Mouse (Mus musculus): ENCODE data around the gene Klhl12. TPM values are rescaled to one million over a fixed set of nuclear protein-coding genes. Genes with fewer than 3 reads are reported as not detected.
"Not testable (repeated sequence)": the region's sequence is repeated elsewhere in the genome, so short reads cannot be mapped to it uniquely, and the experiment has no call there.

The Klhl12 gene
- polyA plus RNA-seq, 1 experiment from 2014 or later = 26.4 TPM

DNA sequence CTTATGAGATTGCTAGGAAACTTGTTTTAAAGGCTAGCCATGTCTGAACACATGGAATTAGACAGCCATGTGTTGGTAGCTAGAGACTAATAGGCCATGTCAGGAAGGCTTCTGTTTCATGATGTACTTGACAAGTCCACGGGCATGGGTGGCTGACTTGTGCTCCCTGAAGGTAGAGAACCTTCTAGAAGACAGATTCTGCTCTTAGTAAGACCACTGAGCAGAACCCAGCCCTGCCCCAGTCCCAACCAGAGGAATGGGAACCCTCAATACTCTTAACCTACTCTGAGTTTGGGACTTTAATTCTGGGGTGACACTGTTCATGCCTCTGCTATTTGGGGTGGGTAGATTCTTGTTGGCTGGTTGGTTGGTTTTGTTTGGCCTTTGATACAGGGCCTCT, 69.7 kb downstream of the Klhl12 start:
- DNase-seq (ENCODE audit: low spot score) (no peak), ATAC-seq (ENCODE audit: low FRiP score) (no peak)
- Histone ChIP-seq H3K27me3 (ENCODE audit: control insufficient read depth, insufficient read depth, low read length) (no peaks in the 10 kb centered on the region), H3K9ac (ENCODE audit: low read depth, low read length) (no peak overlapping the region), H3K4me2 (replicated peaks; ENCODE audit: low read depth, low read length) (no peak overlapping the region), H3K9me3 (ENCODE audit: control insufficient read depth, low read length) (no peaks in the 10 kb centered on the region), H3K27ac (ENCODE audit: low read depth, low read length) (no peak overlapping the region), H3K36me3 (ENCODE audit: control insufficient read depth, insufficient read depth, low read length) (no peaks in the 10 kb centered on the region), H3K4me3 (ENCODE audit: low read depth, low read length) (no peak overlapping the region), H3K4me1 (replicated peaks; ENCODE audit: control insufficient read depth, insufficient read depth, low read length) (no peaks in the 10 kb centered on the region)
- 90% methylated on average over 1 of the region's 1 CpGs for WGBS

DNA sequence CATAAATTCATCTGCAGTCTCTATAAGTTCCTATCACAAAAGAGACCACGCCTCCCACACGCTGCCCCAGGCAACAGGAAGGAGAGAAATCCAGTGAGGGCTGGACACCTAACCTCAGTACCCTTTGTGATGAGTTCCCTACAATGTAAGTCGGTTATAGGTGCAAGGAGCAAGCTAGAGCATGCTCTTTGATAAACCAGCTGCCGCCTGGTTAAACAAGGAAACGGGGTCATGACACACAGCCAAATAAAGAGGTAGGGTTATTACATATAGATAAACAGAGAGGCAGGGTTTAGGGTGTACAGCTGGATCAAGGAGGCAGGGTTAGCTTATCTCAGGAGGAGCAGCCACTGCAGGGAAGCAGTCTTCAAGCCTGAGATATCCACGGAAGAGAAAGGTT, 71.4 kb downstream of the Klhl12 start:
- Histone ChIP-seq H3K27ac (ENCODE audit: low read depth, low read length) (no peak overlapping the region), H3K4me3 (ENCODE audit: low read depth, low read length) (no peak overlapping the region), H3K4me2 (replicated peaks; ENCODE audit: low read depth, low read length) (no peak overlapping the region), H3K9ac (ENCODE audit: low read depth, low read length) (no peak overlapping the region), H3K4me1 (replicated peaks; ENCODE audit: control insufficient read depth, insufficient read depth, low read length) (no peaks in the 10 kb centered on the region), H3K27me3 (ENCODE audit: control insufficient read depth, insufficient read depth, low read length) (no peaks in the 10 kb centered on the region), H3K36me3 (ENCODE audit: control insufficient read depth, insufficient read depth, low read length) (no peaks in the 10 kb centered on the region), H3K9me3 (ENCODE audit: control insufficient read depth, low read length) (no peaks in the 10 kb centered on the region)
- DNase-seq (ENCODE audit: low spot score) = no peak
- WGBS = 82% methylated on average over 6 of the region's 6 CpGs
- ATAC-seq (ENCODE audit: low FRiP score) = no peak

DNA sequence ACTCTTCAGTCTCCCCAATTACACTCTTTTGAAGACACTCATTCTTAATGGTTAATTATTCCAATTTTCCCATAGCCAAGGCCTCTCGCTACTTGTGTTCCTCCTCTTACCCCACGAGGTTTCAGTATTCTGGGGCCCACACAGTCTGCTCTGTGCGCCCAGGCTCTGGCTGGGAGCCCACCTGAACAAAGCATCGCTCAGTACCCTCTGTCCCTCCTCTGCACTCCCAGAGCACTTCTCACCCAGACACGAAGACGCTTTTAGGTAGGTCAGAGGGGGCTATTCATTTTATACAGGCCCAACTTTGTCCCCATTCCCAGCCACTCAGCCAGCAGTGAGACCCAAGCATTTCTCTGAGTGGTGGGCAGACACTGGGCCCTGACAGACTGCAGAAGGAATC, 75.3 kb downstream of the Klhl12 start:
- Histone ChIP-seq H3K27ac (ENCODE audit: low read depth, low read length) (no peak overlapping the region), H3K4me3 (ENCODE audit: low read depth, low read length) (no peak overlapping the region), H3K4me2 (replicated peaks; ENCODE audit: low read depth, low read length) (no peak overlapping the region), H3K9me3 (ENCODE audit: control insufficient read depth, low read length) (no peaks in the 10 kb centered on the region), H3K4me1 (replicated peaks; ENCODE audit: control insufficient read depth, insufficient read depth, low read length) (no peaks in the 10 kb centered on the region), H3K27me3 (ENCODE audit: control insufficient read depth, insufficient read depth, low read length) (no peaks in the 10 kb centered on the region), H3K9ac (ENCODE audit: low read depth, low read length) (no peak overlapping the region), H3K36me3 (ENCODE audit: control insufficient read depth, insufficient read depth, low read length) (no peaks in the 10 kb centered on the region)
- DNase-seq (ENCODE audit: low spot score) = no peak
- no peak for ATAC-seq (ENCODE audit: low FRiP score)
- 88% methylated on average over 6 of the region's 6 CpGs for WGBS

DNA sequence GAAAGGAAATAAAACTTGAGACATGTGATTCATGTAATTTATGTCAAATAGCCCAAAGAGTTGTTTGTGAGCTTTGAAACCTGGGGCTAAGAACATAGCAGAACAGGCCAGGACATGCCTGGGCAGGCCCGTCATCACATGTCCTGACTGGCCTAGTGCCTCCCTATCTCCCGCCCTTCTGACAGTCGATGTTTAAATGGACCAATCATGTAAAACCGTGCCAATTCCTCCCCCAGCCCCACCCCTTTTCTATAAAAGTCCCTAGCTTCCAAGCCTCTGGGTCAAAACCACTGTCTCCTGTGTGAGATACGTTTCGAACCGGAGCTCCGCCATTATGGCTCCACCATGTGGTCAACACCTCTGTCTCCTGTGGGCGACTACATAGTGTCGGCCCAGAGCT, 78.4 kb downstream of the Klhl12 start:
- H3K27me3 ChIP-seq (ENCODE audit: control insufficient read depth, insufficient read depth, low read length); DNase-seq (ENCODE audit: low spot score); H3K36me3 ChIP-seq (ENCODE audit: control insufficient read depth, insufficient read depth, low read length); H3K4me1 ChIP-seq (replicated peaks; ENCODE audit: control insufficient read depth, insufficient read depth, low read length); H3K4me3 ChIP-seq (ENCODE audit: low read depth, low read length); H3K9ac ChIP-seq (ENCODE audit: low read depth, low read length); ATAC-seq (ENCODE audit: low FRiP score); H3K4me2 ChIP-seq (replicated peaks; ENCODE audit: low read depth, low read length); H3K9me3 ChIP-seq (ENCODE audit: control insufficient read depth, low read length); H3K27ac ChIP-seq (ENCODE audit: low read depth, low read length): not testable (repeated sequence)
- WGBS = 89% methylated on average over 10 of the region's 10 CpGs

GRCm38 (mm10) chr1:134535054-134535453, 79.7 kb downstream of the Klhl12 start:
- ATAC-seq (ENCODE audit: low FRiP score) (no peak), DNase-seq (ENCODE audit: low spot score) (no peak)
- no peak overlapping the region for H3K27ac ChIP-seq (ENCODE audit: low read depth, low read length)
- no peaks in the 10 kb centered on the region for H3K27me3 ChIP-seq (ENCODE audit: control insufficient read depth, insufficient read depth, low read length)
- no peaks in the 10 kb centered on the region for H3K4me1 ChIP-seq (replicated peaks; ENCODE audit: control insufficient read depth, insufficient read depth, low read length)
- no peak overlapping the region for H3K4me2 ChIP-seq (replicated peaks; ENCODE audit: low read depth, low read length)
- H3K9ac ChIP-seq (ENCODE audit: low read depth, low read length) = no peak overlapping the region
- WGBS = 100% methylated on average over 1 of the region's 1 CpGs
- H3K4me3 ChIP-seq (ENCODE audit: low read depth, low read length) = no peak overlapping the region
- H3K9me3 ChIP-seq (ENCODE audit: control insufficient read depth, low read length) = no peaks in the 10 kb centered on the region
- H3K36me3 ChIP-seq (ENCODE audit: control insufficient read depth, insufficient read depth, low read length) = no peaks in the 10 kb centered on the region

DNA sequence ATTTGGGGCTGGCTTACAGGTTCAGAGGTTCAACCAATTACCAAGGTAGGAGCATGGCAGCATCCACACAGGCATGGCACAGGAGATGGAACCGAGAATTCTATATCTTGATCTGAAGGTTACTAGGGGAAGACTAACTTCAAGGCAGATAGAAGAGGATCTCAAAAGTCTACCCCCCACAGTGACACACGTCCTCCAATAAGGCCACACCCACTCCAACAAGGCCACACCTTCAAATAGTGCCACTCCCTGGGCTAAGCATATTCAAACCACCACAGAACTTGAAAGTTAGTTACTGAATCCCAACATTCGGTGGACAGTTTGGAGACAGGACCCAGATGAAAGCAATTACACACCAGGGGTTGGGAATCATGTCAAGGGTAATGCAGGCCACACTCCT, 80.2 kb downstream of the Klhl12 start:
- Histone ChIP-seq H3K9ac (ENCODE audit: low read depth, low read length) (no peak overlapping the region), H3K27me3 (ENCODE audit: control insufficient read depth, insufficient read depth, low read length) (no peaks in the 10 kb centered on the region), H3K9me3 (ENCODE audit: control insufficient read depth, low read length) (no peaks in the 10 kb centered on the region), H3K4me2 (replicated peaks; ENCODE audit: low read depth, low read length) (no peak overlapping the region), H3K36me3 (ENCODE audit: control insufficient read depth, insufficient read depth, low read length) (no peaks in the 10 kb centered on the region), H3K4me1 (replicated peaks; ENCODE audit: control insufficient read depth, insufficient read depth, low read length) (no peaks in the 10 kb centered on the region), H3K4me3 (ENCODE audit: low read depth, low read length) (no peak overlapping the region), H3K27ac (ENCODE audit: low read depth, low read length) (no peak overlapping the region)
- DNase-seq (ENCODE audit: low spot score) (no peak), ATAC-seq (ENCODE audit: low FRiP score) (no peak)
- WGBS = 59% methylated on average over 3 of the region's 3 CpGs

DNA sequence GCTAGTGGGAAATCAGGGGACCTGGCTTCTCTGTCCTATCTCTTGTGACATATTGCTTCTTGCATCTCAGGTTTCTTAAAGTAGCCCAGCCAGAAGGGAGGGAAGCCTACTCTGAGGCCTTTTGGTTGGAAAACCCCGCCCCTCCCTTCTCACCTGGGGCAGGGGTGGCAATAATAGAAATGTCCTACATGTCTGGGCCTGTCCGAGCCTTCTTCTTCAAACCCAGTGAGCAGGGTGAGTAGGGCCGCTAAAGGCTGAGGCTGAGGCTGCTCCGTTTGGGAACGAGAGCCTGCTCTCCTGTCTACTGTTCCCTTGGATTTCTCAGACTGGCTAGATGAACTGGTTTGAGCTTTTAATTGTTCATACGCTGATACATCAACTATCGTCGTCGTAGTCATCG, 85.3 kb downstream of the Klhl12 start:
- no peak overlapping the region for H3K4me2 ChIP-seq (replicated peaks; ENCODE audit: low read depth, low read length)
- H3K36me3 ChIP-seq (ENCODE audit: control insufficient read depth, insufficient read depth, low read length) = no peaks in the 10 kb centered on the region
- H3K27me3 ChIP-seq (ENCODE audit: control insufficient read depth, insufficient read depth, low read length) = no peaks in the 10 kb centered on the region
- no peaks in the 10 kb centered on the region for H3K9me3 ChIP-seq (ENCODE audit: control insufficient read depth, low read length)
- H3K4me1 ChIP-seq (replicated peaks; ENCODE audit: control insufficient read depth, insufficient read depth, low read length) = no peaks in the 10 kb centered on the region
- no peak for ATAC-seq (ENCODE audit: low FRiP score)
- H3K4me3 ChIP-seq (ENCODE audit: low read depth, low read length) = no peak overlapping the region
- no peak overlapping the region for H3K9ac ChIP-seq (ENCODE audit: low read depth, low read length)
- no peak for DNase-seq (ENCODE audit: low spot score)
- WGBS = 92% methylated on average over 10 of the region's 10 CpGs
- H3K27ac ChIP-seq (ENCODE audit: low read depth, low read length) = no peak overlapping the region

Other genes with a start within 250 kb of the Klhl12 start
- 0.24 and 0.25 TPM in 2 replicates for gene Adora1, start 220.1 kb upstream of the Klhl12 start, polyA plus RNA-seq (2014; fragmentation: Nextera tagmentation; extraction: Ambion mirVana)
- gene Myog, start 165.5 kb upstream of the Klhl12 start, polyA plus RNA-seq (2014; fragmentation: Nextera tagmentation; extraction: Ambion mirVana) = 5.5 and 12.2 TPM in 2 replicates
- 1.9 and 2.1 TPM in 2 replicates for gene Ppfia4, start 122.6 kb upstream of the Klhl12 start, polyA plus RNA-seq (2014; fragmentation: Nextera tagmentation; extraction: Ambion mirVana)
- 126 and 128 TPM in 2 replicates for gene Tmem183a, start 93.6 kb upstream of the Klhl12 start, polyA plus RNA-seq (2014; fragmentation: Nextera tagmentation; extraction: Ambion mirVana)
- not detected in 2 replicates for gene 4933406M09Rik, start 69.6 kb upstream of the Klhl12 start, polyA plus RNA-seq (2014; fragmentation: Nextera tagmentation; extraction: Ambion mirVana)
- gene Cyb5r1, start 50.0 kb upstream of the Klhl12 start, polyA plus RNA-seq (2014; fragmentation: Nextera tagmentation; extraction: Ambion mirVana) = 26.1 and 26.7 TPM in 2 replicates
- gene Adipor1, start 40.2 kb upstream of the Klhl12 start, polyA plus RNA-seq (2014; fragmentation: Nextera tagmentation; extraction: Ambion mirVana) = 77.7 and 81.7 TPM in 2 replicates
- gene Rabif, start 39.1 kb downstream of the Klhl12 start, polyA plus RNA-seq (2014; fragmentation: Nextera tagmentation; extraction: Ambion mirVana) = 51.8 and 54.5 TPM in 2 replicates
- not detected in 2 replicates for gene Mgat4e, start 94.2 kb downstream of the Klhl12 start, polyA plus RNA-seq (2014; fragmentation: Nextera tagmentation; extraction: Ambion mirVana)
- gene Kdm5b, start 104.6 kb downstream of the Klhl12 start, polyA plus RNA-seq (2014; fragmentation: Nextera tagmentation; extraction: Ambion mirVana) = 94.7 and 102 TPM in 2 replicates
- 3.0 and 4.1 TPM in 2 replicates for gene Syt2, start 191.1 kb downstream of the Klhl12 start, polyA plus RNA-seq (2014; fragmentation: Nextera tagmentation; extraction: Ambion mirVana)